Mouse (Mus musculus) megakaryocyte-erythroid progenitor cell, adult 5-6 weeks (primary cell): ENCODE data around the gene Rbm47. TPM values are rescaled to one million over a fixed set of nuclear protein-coding genes. Genes with fewer than 3 reads are reported as not detected.

Experiments used
- ATAC-seq: replicated peaks from 2 replicates; pipeline ENCODE4 v1.8.0; 2016; ENCODE audit warnings: mild to moderate bottlenecking, inconsistent platforms; ENCODE audit not compliant: severe bottlenecking, poor library complexity, low FRiP score, low TSS enrichment
- total RNA-seq, 2 experiments: library from RNA; stranded (forward) in 1 of 2; stranded (reverse) in 1 of 2; fragments of 200-1000, 215-1000 nt in 1 of 2; fragments of >200 nt in 1 of 2; fragmentation: Nextera tagmentation in 1 of 2; gene quantifications; 2 replicates each; pipeline ENCODE4 v1.2.3; 2014 to 2017

Gene Rbm47
- total RNA-seq, 2 experiments from 2014 or later = 0.17 TPM; not detected in 1

DNA sequence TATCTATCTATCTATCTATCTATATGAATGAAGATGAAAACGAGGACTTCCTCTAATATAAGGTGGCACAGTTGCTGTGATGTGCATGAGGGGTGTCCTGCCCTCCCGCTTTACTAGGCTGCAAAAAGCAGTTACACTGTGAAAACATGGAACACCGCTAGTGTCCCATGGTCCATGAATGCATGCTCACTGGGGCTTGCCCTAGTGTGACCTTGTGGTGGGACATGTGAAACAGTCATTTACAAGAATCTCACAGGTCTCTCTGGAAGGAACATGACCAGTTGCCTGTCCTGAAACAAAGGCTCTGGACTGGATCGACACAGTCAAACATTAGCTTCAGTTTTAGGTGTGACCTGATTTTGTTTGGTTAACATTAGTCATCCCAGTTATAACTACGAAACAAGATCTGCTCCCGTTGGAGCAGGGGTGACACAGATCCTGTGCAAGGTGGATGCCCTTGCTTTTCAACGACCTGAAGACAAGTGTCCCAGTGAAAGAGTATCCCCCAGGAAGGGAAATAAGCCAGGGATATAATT, 132.1 kb downstream of the Rbm47 start:
- no peak for ATAC-seq

DNA sequence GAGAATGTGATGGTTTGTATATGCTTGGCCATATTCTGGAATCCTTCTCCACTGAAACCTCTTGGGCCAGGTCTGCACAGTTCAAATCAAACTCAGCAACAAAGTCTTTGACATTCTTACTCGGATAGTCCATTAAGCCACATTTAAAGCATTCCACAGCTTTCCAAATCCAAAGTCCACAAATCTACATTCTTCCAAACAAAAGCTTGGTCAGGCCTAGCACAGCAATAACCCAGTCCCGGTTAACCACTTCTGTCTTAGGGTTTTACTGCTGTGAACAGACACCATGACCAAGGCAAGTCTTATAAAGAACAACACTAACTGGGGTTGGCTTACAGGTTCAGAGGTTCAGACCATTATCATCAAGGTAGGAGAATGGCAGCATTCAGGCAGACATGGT, 133.1 kb downstream of the Rbm47 start:
- no peak for ATAC-seq

DNA sequence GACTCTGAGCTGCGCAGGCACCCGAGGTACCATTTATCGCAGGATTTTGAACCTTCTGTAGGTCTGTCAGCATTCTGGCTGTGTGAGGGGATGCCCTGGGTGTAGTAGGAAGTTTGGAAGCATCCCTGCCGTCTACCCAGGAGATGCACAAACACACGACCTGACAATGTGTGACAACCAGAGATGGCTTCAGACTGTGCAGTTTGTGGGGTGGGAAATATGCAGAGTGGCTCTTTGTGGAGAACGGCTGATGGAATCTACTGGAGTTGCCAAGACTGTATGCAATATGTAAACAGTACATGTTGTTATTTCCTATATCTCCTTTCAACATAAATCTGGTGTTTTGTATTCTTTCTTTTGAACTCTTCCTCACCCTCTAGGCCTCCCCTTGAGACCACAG, 135.9 kb downstream of the Rbm47 start:
- ATAC-seq = no peak

DNA sequence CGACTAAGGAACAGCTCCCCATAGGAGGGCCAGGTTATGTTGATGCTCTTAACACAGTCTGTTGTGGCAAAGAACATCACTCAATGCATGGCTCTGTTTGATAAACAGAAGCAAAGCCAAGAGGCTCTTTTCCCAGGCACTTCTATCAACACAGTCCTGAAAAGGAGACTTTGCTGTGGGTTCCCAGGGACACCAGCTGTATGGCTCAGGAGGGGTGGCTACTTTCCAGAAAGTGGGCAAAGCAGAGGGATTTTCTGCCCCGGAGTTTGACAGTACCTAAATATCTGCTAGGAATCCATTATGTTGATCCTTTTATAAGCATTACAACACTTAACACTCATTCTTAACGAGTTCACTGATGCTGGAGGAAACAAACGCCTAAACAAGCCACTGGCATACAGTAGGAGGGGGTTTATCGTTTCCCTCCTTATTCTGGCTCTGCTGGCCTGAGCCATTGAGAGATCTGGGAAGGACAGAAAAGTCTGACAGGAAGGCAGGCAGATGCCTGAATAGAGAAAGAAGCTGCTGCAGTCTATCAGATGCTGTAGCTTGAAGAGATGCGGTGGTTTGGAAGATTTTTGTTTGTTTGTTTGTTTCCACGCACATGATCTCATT, 136.4 kb downstream of the Rbm47 start:
- ATAC-seq = no peak

GRCm38 (mm10) chr5:66034375-66035195, 138.3 kb downstream of the Rbm47 start:
- no peak for ATAC-seq

DNA sequence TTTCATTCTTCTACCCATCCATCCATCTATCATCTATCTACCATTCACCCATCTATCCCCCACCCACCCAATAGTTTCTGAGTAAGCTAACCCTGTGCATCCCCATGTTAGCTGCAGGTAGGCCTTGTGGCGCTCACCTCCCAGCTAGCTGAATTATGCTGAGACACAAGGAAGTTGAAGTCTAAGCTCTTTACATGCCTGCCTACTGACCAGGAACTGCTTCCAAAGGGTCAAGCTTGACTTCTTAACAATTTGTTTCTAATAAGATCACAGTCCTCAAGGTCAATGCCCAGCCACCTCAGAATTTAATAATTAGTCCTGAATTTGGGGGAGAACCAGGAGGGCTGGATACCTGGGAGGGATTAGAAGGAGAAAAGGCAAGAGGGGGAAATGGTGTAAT, 140.1 kb downstream of the Rbm47 start:
- ATAC-seq = no peak

DNA sequence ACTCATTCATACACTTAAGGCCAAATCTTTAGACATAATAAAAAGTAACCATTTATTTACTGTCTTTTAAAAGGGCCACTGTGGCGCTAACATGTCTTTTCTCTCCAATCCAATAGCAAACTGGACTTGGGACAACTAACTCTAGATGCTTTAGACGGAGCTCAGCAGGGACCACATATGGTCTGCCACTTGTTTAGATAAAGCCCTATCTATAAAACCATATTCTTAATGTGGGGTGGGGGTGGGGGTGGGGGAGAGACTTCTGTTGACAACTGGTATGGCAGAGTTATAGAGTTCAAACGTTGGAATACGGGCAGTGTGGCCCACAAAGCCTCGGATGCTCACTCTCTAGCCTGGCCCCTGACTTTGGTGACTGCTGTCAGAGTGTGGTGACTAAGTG, 141.2 kb downstream of the Rbm47 start:
- peak; percentile 67 for ATAC-seq

GRCm38 (mm10) chr5:66028232-66028631, 144.7 kb downstream of the Rbm47 start:
- ATAC-seq = no peak

DNA sequence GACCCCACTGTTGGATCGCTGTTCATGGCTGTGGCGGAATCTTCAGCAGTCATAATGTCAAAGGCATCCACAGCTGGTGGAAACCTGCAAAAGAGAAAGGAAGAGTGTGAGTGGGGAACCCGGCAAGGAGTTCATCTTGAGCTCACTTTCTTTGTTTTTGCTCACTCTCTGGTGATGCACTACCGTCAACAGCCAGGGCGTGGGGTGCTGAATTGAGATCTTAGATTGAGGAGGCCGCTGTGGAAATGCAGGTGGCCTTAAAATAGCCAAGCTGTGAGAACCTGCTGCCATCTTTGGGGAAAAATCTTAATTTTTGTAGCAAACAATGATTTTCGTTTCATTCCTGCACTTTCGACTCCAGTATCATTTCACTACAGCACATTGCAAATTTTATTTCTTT, 145.7 kb downstream of the Rbm47 start:
- ATAC-seq = no peak

- no peak for ATAC-seq
Measured at GRCm38 (mm10) chr5:66026796-66027195, 146.1 kb downstream of the Rbm47 start.

GRCm38 (mm10) chr5:66015449-66015961, 157.4 kb downstream of the Rbm47 start:
- no peak for ATAC-seq

GRCm38 (mm10) chr5:66014437-66014836, 158.5 kb downstream of the Rbm47 start:
- ATAC-seq = no peak

GRCm38 (mm10) chr5:66013999-66014398, 158.9 kb downstream of the Rbm47 start:
- ATAC-seq = no peak

- ATAC-seq = no peak
Measured at GRCm38 (mm10) chr5:66008245-66008967, 164.5 kb downstream of the Rbm47 start.

- ATAC-seq = no peak
Measured at GRCm38 (mm10) chr5:66005041-66005678, 167.8 kb downstream of the Rbm47 start.

DNA sequence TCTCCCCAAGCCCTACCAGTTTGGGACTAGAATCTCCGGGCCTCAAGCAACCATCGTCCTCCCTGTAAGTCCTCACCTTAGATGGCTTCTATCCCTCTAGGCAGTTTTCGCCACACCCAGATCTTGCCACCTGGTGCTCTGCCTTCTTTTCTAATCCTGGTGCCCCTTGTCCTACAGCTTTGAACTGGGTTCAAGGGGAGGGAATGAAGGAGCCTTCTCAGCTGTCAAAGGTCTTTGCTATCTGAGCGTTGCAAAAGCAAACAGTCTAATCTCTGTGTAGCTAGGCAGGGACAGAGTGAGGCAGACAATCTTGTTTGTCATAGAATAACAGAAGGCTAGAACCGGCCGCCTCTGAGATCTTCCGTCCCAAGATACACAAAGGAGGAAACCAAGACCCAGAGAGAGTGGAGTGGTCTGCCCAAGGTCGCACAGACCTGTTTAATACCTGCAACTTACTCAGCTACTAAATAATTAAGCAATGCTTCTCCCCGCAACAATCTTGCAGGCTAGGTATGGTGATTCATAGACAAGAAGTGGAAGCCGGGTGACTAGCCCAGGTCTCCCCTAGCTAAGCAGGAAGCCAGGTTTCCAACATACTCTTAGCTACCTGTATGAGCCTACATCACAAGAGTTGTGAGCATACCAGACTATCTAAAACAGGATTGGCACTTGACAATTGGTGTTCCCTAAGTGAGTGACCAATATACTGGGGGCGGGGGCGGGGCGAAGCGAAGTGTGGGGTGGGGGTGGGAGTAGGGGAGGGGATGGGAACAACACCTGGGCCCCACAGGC, 168.6 kb downstream of the Rbm47 start, which contains the start of gene 9130230L23Rik:
Gene 9130230L23Rik (minus strand): TSS at position 152 of the 792 bp plus-strand sequence.
- ATAC-seq = peak; percentile 69

DNA sequence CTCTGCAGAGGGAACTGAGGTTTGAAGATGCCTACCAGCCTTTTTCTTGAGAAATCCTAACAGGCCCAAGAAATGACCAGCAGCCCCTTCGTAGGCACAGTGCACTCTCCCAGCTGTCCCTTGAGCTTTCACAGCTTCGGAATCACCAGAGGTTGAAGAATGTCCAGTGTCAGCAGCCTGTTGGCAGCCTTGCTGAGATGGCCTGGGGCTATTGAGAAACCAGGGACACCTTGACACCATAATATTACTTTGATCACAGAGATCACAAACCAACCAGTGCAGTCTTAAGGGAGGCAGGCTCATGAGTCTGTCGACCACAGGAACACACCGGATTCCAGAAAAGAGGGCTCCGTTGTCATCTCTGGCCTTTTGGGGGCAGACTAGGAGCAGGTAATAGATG, 171.7 kb downstream of the Rbm47 start:
- no peak for ATAC-seq

- ATAC-seq = no peak
Measured at GRCm38 (mm10) chr5:66000567-66001125, 172.3 kb downstream of the Rbm47 start.
